Mouse (Mus musculus) heart, embryonic 15.5 days (tissue): ENCODE measurements around the gene Clic3. TPM values are rescaled to one million over a fixed set of nuclear protein-coding genes. Genes with fewer than 3 reads are reported as not detected.

Source experiments
- ATAC-seq: fragments of 200-750 bp; cut with Nextera tagmentation; replicated peaks from 2 replicates; pipeline ENCODE4 v1.8.0; 2017; ENCODE audit warnings: low read depth, moderate TSS enrichment; ENCODE audit not compliant: insufficient number of reproducible peaks, insufficient read depth, low FRiP score
- H3K27ac ChIP-seq: fragments of 300-500 bp; sonication (generic); 2 replicates; pipeline ENCODE4 v1.5.1; 2015; ENCODE audit warnings: mild to moderate bottlenecking, inconsistent platforms
- H3K27me3 ChIP-seq: fragments of 300-500 bp; sonication (generic); 2 replicates; pipeline ENCODE4 v1.6.1; 2015; ENCODE audit warnings: inconsistent platforms
- H3K36me3 ChIP-seq: fragments of 300-500 bp; sonication (generic); 2 replicates; pipeline ENCODE4 v1.6.1; 2015; ENCODE audit warnings: mild to moderate bottlenecking, inconsistent platforms
- H3K4me1 ChIP-seq: fragments of 300-500 bp; sonication (generic); replicated peaks from 2 replicates; pipeline ENCODE4 v1.6.1; 2015; ENCODE audit warnings: inconsistent platforms
- H3K4me2 ChIP-seq: fragments of 300-500 bp; sonication (generic); 2 replicates; pipeline ENCODE4 v1.6.1; 2015; ENCODE audit warnings: inconsistent platforms, mild to moderate bottlenecking, moderate library complexity
- H3K4me3 ChIP-seq: fragments of 300-500 bp; sonication (generic); 2 replicates; pipeline ENCODE4 v1.5.1; 2015; ENCODE audit warnings: mild to moderate bottlenecking, inconsistent platforms
- H3K9ac ChIP-seq: fragments of 300-500 bp; sonication (generic); 2 replicates; pipeline ENCODE4 v1.6.1; 2015; ENCODE audit warnings: mild to moderate bottlenecking, inconsistent platforms
- H3K9me3 ChIP-seq: fragments of 300-500 bp; sonication (generic); replicated peaks from 2 replicates; pipeline ENCODE4 v1.6.1; 2016; ENCODE audit warnings: inconsistent platforms
- WGBS: fragments of 180-500 bp; shearing (Covaris S2); methylation state at CpG from one replicate; pipeline ENCODE4 v1.1.7; 2015; ENCODE audit warnings: mixed read lengths; 5-methylcytosine and 5-hydroxymethylcytosine counted together
- polyA plus RNA-seq: library from polyadenylated mRNA; unstranded; fragments of >200 nt; fragmentation: Nextera tagmentation; extraction: Ambion mirVana; gene quantifications from 2 replicates; pipeline ENCODE4 v1.2.1, GENCODE M21; 2015

Clic3 gene
- polyA plus RNA-seq, 1 experiment from 2014 or later = 6.1 TPM

DNA sequence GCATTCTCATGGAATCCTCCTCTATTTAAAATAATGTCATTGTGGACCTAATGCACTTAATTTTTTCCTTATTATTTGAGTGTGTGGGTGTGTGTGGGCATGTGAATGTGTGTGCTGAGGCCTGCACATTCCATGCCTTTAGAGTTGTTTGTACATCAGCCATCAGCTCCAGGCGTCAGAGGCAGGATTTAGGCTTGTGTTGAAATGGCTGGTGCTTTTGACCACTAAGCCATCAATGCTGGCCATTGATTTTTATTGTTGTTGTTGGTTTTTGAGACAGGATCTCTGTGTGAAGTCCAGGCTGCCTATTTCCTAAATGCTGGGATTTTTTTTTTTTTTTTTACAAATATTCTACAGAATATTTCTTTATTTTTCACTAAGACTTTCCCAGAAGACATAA is 3.7 kb upstream of the Clic3 start:
- WGBS = 46% methylated on average over 1 of the region's 1 CpGs
- no peak overlapping the region for H3K9ac ChIP-seq
- no peaks in the 10 kb centered on the region for H3K27me3 ChIP-seq
- H3K9me3 ChIP-seq = no peaks in the 10 kb centered on the region
- H3K4me1 ChIP-seq = peaks cover 11% of the 10 kb centered on the region
- H3K27ac ChIP-seq = no peak overlapping the region
- H3K4me3 ChIP-seq = no peak overlapping the region
- H3K4me2 ChIP-seq = no peak overlapping the region
- H3K36me3 ChIP-seq = no peaks in the 10 kb centered on the region
- ATAC-seq = no peak

DNA sequence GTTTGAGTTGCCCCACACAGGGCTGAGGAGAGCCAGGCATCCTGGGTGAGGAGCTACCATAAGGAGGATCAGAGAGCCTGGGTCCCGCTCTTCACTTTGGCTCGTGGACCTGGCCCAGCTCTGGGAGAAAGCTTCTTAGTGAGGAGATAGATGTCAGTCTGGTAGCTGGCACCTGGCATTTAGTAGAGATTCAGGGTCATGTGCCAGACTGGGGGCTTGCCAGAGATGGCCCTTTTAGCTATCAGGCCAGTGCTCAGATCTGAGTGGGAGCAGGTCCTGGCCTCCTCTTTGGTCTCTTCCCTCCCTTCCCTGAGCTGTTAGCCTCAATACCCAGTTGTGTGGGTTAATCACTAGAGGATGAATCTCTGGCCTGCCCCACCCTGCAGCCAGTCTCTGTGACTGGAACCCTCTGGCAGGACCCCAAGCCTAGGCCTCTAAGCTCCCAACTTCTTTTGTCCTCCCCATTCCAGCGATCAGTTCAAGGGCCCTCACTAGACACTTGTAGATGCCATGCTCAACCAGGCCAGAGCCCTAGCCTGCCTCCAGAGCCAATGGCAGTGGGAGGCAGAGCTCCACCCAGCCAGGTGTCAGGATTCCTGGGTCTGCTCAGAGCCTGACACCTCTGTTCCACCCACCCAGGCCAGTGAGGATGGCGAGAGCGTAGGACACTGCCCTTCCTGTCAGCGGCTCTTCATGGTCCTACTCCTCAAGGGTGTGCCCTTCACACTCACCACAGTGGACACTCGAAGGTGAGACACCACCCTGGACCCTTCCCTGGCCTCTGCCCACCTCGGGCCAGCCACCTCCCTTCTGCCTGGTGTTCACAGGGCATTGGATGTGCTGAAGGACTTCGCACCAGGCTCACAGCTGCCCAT is 621 bp downstream of the Clic3 start:
- ATAC-seq = no peak
- Histone ChIP-seq H3K4me2 (no peak overlapping the region), H3K27me3 (no peaks in the 10 kb centered on the region), H3K4me3 (no peak overlapping the region), H3K27ac (no peak overlapping the region), H3K9ac (no peak overlapping the region), H3K9me3 (no peaks in the 10 kb centered on the region), H3K36me3 (no peaks in the 10 kb centered on the region), H3K4me1 (peaks cover 38% of the 10 kb centered on the region)
- WGBS = 83% methylated on average over 9 of the region's 9 CpGs

DNA sequence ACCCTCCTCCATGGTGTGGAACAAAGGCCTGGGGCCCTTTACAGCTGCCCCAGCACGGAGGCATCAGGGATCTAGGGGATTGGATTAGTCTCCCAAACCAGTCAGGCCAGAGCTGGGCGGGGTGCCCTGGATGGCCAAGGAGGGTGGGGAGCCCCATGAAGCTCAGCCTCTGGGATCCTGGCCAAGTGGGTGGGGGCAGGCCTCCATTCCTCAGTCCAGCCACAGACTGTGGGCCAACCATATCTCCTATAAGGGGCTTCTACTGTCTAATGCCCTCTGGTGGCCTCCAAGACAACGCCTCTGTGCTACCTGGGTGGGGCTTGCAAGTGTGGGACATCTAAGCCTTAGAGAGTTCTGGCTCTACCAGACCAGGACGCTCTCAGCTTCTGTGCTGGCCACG is 2.3 kb downstream of the Clic3 start:
- H3K27me3 ChIP-seq = no peaks in the 10 kb centered on the region
- no peaks in the 10 kb centered on the region for H3K9me3 ChIP-seq
- H3K9ac ChIP-seq = no peak overlapping the region
- H3K27ac ChIP-seq = no peak overlapping the region
- no peak overlapping the region for H3K4me3 ChIP-seq
- no peak for ATAC-seq
- H3K36me3 ChIP-seq = no peaks in the 10 kb centered on the region
- peaks cover 38% of the 10 kb centered on the region for H3K4me1 ChIP-seq
- WGBS = 65% methylated on average over 5 of the region's 5 CpGs
- H3K4me2 ChIP-seq = no peak overlapping the region

DNA sequence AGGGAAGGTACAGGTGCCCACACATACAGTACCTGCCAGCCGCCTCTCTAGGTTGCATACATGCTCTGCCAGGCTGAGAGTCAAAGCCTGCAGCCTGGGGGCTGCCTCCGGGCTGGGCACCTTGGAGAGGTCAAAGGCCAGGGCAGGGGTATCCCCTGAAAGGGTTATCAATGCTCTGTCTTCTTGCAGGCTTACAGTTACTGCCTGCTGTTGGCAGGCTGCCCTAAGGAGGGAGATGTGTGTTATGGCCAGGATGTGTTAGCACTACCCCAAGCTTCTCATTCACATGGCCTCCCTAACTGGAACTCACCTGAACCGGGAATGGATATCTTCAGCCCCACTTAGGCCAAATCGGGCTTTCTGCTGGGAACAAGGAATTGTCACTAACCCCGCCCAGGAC is 3.5 kb downstream of the Clic3 start:
- H3K27me3 ChIP-seq = no peaks in the 10 kb centered on the region
- H3K36me3 ChIP-seq = no peaks in the 10 kb centered on the region
- 24% methylated on average over 5 of the region's 5 CpGs for WGBS
- H3K9ac ChIP-seq = peak overlapping the region; percentile 72
- H3K4me3 ChIP-seq = peak overlapping the region; percentile 67
- no peaks in the 10 kb centered on the region for H3K9me3 ChIP-seq
- peak overlapping the region; percentile 92 for H3K27ac ChIP-seq
- H3K4me2 ChIP-seq = peak overlapping the region; percentile 85
- no peak for ATAC-seq
- H3K4me1 ChIP-seq = peaks cover 38% of the 10 kb centered on the region

DNA sequence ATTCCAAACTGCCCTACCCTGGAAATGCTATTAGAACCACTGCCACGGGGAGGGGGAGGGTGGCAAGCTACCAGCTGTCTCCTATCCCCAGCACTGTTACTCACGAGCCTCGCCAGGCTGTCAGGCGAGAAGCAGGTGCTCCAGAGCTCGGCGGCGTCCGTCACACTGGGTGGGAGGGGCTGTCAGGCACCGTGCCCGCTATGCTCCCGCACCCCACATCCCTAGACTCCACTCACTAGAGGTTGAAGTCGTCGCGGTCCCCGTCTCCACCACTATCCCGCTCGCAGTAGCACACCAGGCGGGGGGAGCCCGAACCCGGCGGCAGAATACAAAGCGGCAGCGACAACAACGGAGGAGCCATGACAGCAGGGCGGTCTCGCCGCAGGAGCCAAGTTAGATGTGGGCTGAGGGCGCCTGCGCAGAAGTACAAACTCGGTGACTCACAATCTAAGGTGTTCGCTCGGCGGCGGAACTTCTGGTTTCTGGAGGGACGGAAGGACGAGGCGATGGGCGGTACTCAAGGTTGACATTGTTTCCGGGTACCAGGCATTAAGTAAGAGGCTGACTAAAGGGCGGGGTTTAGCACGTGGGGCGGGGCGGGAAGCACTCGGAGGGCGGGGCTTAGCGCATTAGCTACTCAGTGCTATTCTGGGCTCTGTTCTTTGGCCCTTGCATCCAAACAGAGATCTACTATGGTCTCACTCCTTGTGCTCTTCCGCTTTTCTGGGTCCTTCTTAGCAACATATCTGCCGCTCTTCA is 4.1 kb downstream of the Clic3 start, which contains the start of gene Paxx:
Gene Paxx, minus strand, starts transcription at position 544 of the 759 bp plus-strand sequence.
- peak within 1 kb of the TSS; percentile 72 for H3K9ac ChIP-seq
- H3K4me1 ChIP-seq = peaks cover 40% of the 10 kb centered on the region
- ATAC-seq = peak; percentile 90
- H3K4me2 ChIP-seq = peak within 1 kb of the TSS; percentile 85
- H3K36me3 ChIP-seq = no peaks in the 10 kb centered on the region
- no peaks in the 10 kb centered on the region for H3K9me3 ChIP-seq
- no peaks in the 10 kb centered on the region for H3K27me3 ChIP-seq
- peak within 1 kb of the TSS; percentile 92 for H3K27ac ChIP-seq
- under 1% methylated on average over 48 of the region's 48 CpGs for WGBS
- peak within 1 kb of the TSS; percentile 67 for H3K4me3 ChIP-seq

DNA sequence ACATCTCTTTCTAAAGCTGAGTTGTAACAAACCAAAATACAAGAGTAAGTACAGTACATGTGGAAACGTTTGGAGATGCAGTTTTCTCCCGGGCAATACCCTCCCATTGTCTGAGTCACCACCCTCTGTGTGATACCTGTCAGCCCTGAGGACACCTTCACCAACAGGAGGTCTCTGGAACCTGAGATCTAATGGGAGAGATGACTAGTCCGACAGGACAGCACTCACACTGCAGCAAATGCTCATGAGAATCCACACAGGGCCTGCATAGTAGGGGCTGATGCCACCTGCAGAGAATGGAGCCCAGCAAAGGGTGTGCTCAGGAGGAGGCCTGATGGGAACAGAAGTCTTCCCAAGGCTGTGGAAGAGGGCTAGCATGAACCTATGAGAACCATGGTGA is 4.8 kb downstream of the Clic3 start:
- H3K36me3 ChIP-seq = no peaks in the 10 kb centered on the region
- peak overlapping the region; percentile 92 for H3K27ac ChIP-seq
- peak overlapping the region; percentile 85 for H3K4me2 ChIP-seq
- ATAC-seq = no peak
- 21% methylated on average over 3 of the region's 3 CpGs for WGBS
- no peaks in the 10 kb centered on the region for H3K27me3 ChIP-seq
- peak overlapping the region; percentile 67 for H3K4me3 ChIP-seq
- no peaks in the 10 kb centered on the region for H3K9me3 ChIP-seq
- H3K4me1 ChIP-seq = peaks cover 36% of the 10 kb centered on the region
- peak overlapping the region; percentile 57 for H3K9ac ChIP-seq

DNA sequence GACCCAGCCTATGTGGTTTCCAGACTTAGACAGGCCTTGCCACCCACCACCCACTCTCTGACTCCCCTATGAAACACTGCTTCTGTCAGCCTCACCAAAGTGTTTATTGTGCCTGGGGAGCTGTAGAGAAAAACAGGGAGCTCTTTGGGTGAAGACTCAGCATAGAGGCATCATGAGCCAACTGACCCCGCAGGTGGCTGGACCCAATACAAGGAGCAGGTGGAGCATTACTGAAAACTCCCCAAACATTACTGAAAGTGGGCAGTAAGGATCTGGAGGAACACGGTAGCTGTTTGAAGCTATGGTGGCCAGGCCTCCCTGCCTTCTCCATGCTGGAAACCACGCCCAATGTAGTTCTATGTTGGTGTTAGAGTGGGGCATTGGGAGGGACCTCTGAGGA is 7.0 kb downstream of the Clic3 start:
- ATAC-seq = no peak
- Histone ChIP-seq H3K4me2 (no peak overlapping the region), H3K27ac (no peak overlapping the region), H3K27me3 (no peaks in the 10 kb centered on the region), H3K36me3 (no peaks in the 10 kb centered on the region), H3K9me3 (no peaks in the 10 kb centered on the region), H3K4me1 (peaks cover 44% of the 10 kb centered on the region), H3K9ac (no peak overlapping the region), H3K4me3 (no peak overlapping the region)
- 83% methylated on average over 3 of the region's 3 CpGs for WGBS

DNA sequence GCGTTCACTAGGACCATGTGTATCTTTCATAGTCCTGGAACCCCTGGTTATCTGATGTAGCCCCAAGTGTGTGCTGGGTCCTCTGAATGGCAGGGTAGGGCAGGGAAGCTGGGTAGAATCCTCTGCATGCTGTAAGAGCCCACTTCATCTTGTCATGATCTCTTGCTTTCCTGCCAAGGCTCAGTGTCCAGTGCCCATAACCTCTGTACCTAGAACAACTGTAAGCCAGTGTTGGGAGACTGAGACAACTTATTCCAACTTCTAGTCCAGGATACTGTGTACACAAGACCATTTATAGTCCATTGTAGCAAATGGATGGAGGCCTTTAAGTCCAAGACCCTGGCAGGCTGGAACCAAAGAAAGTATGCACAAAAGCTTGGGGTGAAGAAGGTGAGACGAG is 8.6 kb downstream of the Clic3 start:
- no peak overlapping the region for H3K27ac ChIP-seq
- peaks cover 44% of the 10 kb centered on the region for H3K4me1 ChIP-seq
- ATAC-seq = no peak
- no peak overlapping the region for H3K9ac ChIP-seq
- no peaks in the 10 kb centered on the region for H3K36me3 ChIP-seq
- no peak overlapping the region for H3K4me3 ChIP-seq
- H3K9me3 ChIP-seq = no peaks in the 10 kb centered on the region
- WGBS = 74% methylated on average over 2 of the region's 2 CpGs
- no peak overlapping the region for H3K4me2 ChIP-seq
- no peaks in the 10 kb centered on the region for H3K27me3 ChIP-seq

DNA sequence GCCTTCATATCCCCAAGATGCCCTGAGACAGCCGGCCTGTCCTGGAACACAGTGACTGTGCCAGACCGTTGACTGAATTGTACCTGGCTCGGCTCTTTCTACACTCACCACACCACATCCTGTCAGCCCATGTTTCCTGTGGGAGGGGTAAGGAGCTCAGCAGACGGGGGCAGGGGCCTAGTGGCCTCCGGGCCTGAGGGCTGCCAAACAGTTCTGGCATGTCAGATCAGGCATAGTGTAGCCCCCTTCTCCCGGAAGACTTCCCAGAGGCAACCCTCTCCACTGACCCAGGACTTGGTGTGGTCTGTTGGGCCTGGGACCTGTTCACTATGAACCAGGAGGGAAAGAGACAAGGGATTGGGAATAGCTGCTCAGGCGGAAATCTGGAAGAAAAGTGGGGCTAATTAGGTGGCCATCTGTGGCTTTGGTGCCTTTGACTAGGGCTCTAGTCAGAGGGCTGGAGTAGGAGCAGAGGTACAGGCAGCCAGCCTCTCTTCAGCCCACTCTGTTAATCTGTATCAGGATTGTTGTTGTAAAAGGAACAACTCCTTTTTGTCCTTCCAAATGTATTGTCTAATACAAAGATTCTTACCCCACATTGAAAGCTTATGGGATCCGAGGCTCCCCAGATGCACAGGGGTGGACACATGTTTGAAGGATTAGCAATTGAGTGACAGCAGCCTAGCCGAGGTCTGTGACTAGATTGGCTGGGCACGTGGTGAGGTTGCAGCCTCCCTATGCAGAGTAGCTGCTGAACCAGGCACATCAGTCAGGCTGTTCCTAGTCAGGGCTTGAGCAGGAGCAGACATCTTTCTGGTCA is 9.4 kb downstream of the Clic3 start:
- 42% methylated on average over 10 of the region's 10 CpGs for WGBS
- no peak for ATAC-seq
- H3K9me3 ChIP-seq = no peaks in the 10 kb centered on the region
- no peak overlapping the region for H3K4me3 ChIP-seq
- no peaks in the 10 kb centered on the region for H3K27me3 ChIP-seq
- H3K4me2 ChIP-seq = no peak overlapping the region
- peak overlapping the region; percentile 42; the same call in 1 of the 2 replicates for H3K27ac ChIP-seq
- H3K36me3 ChIP-seq = no peaks in the 10 kb centered on the region
- H3K4me1 ChIP-seq = peaks cover 45% of the 10 kb centered on the region
- H3K9ac ChIP-seq = no peak overlapping the region

DNA sequence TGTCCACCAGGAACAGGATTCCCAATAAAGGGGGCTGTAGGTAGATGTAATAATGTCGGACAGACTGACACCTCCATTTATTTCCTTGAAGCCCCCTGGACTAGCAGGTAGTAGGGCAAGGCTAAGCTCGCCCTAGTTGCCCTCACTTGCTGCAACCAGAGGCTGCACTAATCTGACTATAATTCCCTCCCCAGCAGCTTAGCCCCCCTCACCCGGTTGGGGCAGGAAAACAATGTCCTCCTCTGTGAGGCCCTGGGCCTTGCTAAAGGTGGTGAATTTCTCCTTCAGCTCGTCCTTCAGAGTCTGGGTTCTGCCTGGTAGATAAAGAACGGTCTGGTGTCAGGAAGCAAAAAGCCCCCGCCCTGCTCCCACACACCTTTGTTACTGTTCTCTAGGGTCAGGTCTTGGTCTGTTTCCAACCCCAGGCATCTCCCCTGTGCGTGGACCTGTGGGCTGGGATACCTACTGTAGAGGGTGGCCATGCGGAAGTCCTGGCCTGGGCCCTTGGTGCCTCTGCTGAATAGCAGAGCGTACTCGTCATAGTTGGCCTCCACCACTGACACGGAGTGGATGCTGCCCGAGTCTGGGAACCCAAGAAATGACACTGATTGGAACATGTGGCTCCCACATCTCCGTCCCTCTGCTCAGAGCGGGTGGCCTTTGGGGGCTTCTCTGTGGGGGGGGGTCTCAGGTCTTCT is 11.1 kb downstream of the Clic3 start:
- Histone ChIP-seq H3K4me2 (peak overlapping the region; percentile 28; the same call in 1 of the 2 replicates), H3K4me3 (no peak overlapping the region), H3K27me3 (no peaks in the 10 kb centered on the region), H3K9ac (no peak overlapping the region; the same call in 1 of the 2 replicates), H3K4me1 (peaks cover 38% of the 10 kb centered on the region), H3K36me3 (no peaks in the 10 kb centered on the region), H3K9me3 (no peaks in the 10 kb centered on the region), H3K27ac (peak overlapping the region; percentile 96)
- WGBS = 58% methylated on average over 14 of the region's 14 CpGs
- ATAC-seq = no peak
